Mouse (Mus musculus) kidney, embryonic 14.5 days (tissue): ENCODE results near the gene Shb. TPM values are rescaled to one million over a fixed set of nuclear protein-coding genes. Genes with fewer than 3 reads are reported as not detected.

Experiments
- ATAC-seq: fragments of 200-750 bp; cut with Nextera tagmentation; 2 replicates; pipeline ENCODE4 v1.8.0; 2017; ENCODE audit warnings: moderate number of reproducible peaks, mild to moderate bottlenecking, moderate TSS enrichment, moderate library complexity; ENCODE audit not compliant: low FRiP score, low TSS enrichment
- H3K27ac ChIP-seq: fragments of 300-500 bp; sonication (generic); 2 replicates; pipeline ENCODE4 v1.5.1; 2014; ENCODE audit warnings: low read depth, mild to moderate bottlenecking, low read length, moderate library complexity, mixed read lengths
- H3K27me3 ChIP-seq: fragments of 300-500 bp; sonication (generic); 2 replicates; pipeline ENCODE4 v1.6.1; 2014; ENCODE audit warnings: mild to moderate bottlenecking, low read length; ENCODE audit not compliant: control insufficient read depth, insufficient read depth
- H3K36me3 ChIP-seq: fragments of 300-500 bp; sonication (generic); 2 replicates; pipeline ENCODE4 v1.6.1; 2014; ENCODE audit warnings: low read length, mixed read lengths; ENCODE audit not compliant: control insufficient read depth, insufficient read depth
- H3K4me1 ChIP-seq: fragments of 300-500 bp; sonication (generic); 2 replicates; pipeline ENCODE4 v1.6.1; 2014; ENCODE audit warnings: low read length, mixed read lengths; ENCODE audit not compliant: control insufficient read depth, insufficient read depth
- H3K4me2 ChIP-seq: fragments of 300-500 bp; sonication (generic); replicated peaks from 2 replicates; pipeline ENCODE4 v1.6.1; 2014; ENCODE audit warnings: low read depth, mild to moderate bottlenecking, low read length
- H3K4me3 ChIP-seq: fragments of 300-500 bp; sonication (generic); 2 replicates; pipeline ENCODE4 v1.5.1; 2014; ENCODE audit warnings: mild to moderate bottlenecking, low read length
- H3K9ac ChIP-seq: fragments of 300-500 bp; sonication (generic); 2 replicates; pipeline ENCODE4 v1.6.1; 2014; ENCODE audit warnings: low read depth, mild to moderate bottlenecking, low read length, moderate library complexity
- H3K9me3 ChIP-seq: fragments of 300-500 bp; sonication (generic); 2 replicates; pipeline ENCODE4 v1.6.1; 2016; ENCODE audit warnings: low read length; ENCODE audit not compliant: control insufficient read depth
- WGBS: fragments of 180-500 bp; shearing (Covaris S2); extraction: QIAGEN DNeasy Blood & Tissue Kit; methylation state at CpG from one replicate; pipeline ENCODE4 v1.1.7; 2014; 5-methylcytosine and 5-hydroxymethylcytosine counted together
- polyA plus RNA-seq: library from polyadenylated mRNA; unstranded; fragments of >200 nt; fragmentation: Nextera tagmentation; extraction: Ambion mirVana; gene quantifications from 2 replicates; pipeline ENCODE4 v1.2.1, GENCODE M21; 2014

Gene Shb
- polyA plus RNA-seq, 1 experiment from 2014 or later, result 6.1 TPM

GRCm38 (mm10) chr4:45448481-45448880 lies 83.8 kb downstream of the Shb start:
- H3K9me3 ChIP-seq, result no peaks in the 10 kb centered on the region

GRCm38 (mm10) chr4:45447196-45447595 lies 85.1 kb downstream of the Shb start:
- WGBS, result 84% methylated on average over 5 of the region's 5 CpGs
- no peaks in the 10 kb centered on the region for H3K9me3 ChIP-seq
- no peak for ATAC-seq
- H3K36me3 ChIP-seq, result peaks cover 11% of the 10 kb centered on the region
- H3K27ac ChIP-seq, result no peak overlapping the region
- H3K4me2 ChIP-seq, result no peak overlapping the region
- H3K4me1 ChIP-seq, result peaks cover 18% of the 10 kb centered on the region; the same call in 1 of the 2 replicates
- no peak overlapping the region for H3K4me3 ChIP-seq
- no peak overlapping the region for H3K9ac ChIP-seq
- no peaks in the 10 kb centered on the region for H3K27me3 ChIP-seq

More at GRCm38 (mm10) chr4:45448481-45448880, 83.8 kb downstream of the Shb start:
- H3K27me3 ChIP-seq, result no peaks in the 10 kb centered on the region
- no peak overlapping the region for H3K27ac ChIP-seq
- H3K4me1 ChIP-seq, result peaks cover 27% of the 10 kb centered on the region
- H3K4me3 ChIP-seq, result no peak overlapping the region
- no peak for ATAC-seq
- H3K36me3 ChIP-seq, result peaks cover 11% of the 10 kb centered on the region
- H3K9ac ChIP-seq, result no peak overlapping the region
- WGBS, result 82% methylated on average over 7 of the region's 7 CpGs
- H3K4me2 ChIP-seq, result no peak overlapping the region

GRCm38 (mm10) chr4:45445235-45445634 lies 87.0 kb downstream of the Shb start:
- Histone ChIP-seq H3K36me3 (peaks cover 11% of the 10 kb centered on the region), H3K4me3 (no peak overlapping the region), H3K4me1 (0 out of 2 replicates have a peak, but pooled peaks cover under 1% of the 10 kb centered on the region), H3K9me3 (no peaks in the 10 kb centered on the region), H3K4me2 (no peak overlapping the region), H3K27me3 (no peaks in the 10 kb centered on the region), H3K9ac (no peak overlapping the region), H3K27ac (no peak overlapping the region)
- 62% methylated on average over 3 of the region's 3 CpGs for WGBS
- no peak for ATAC-seq

GRCm38 (mm10) chr4:45444813-45445212 lies 87.5 kb downstream of the Shb start:
- H3K4me1 ChIP-seq, result no peaks in the 10 kb centered on the region
- H3K36me3 ChIP-seq, result peaks cover 11% of the 10 kb centered on the region
- H3K4me2 ChIP-seq, result no peak overlapping the region
- H3K9me3 ChIP-seq, result no peaks in the 10 kb centered on the region
- H3K27me3 ChIP-seq, result no peaks in the 10 kb centered on the region
- H3K9ac ChIP-seq, result no peak overlapping the region
- H3K27ac ChIP-seq, result no peak overlapping the region
- ATAC-seq, result no peak
- 46% methylated on average over 4 of the region's 4 CpGs for WGBS
- no peak overlapping the region for H3K4me3 ChIP-seq

- H3K4me1 ChIP-seq, result 0 out of 2 replicates have a peak, but pooled peaks cover 6% of the 10 kb centered on the region
These were observed 88.6 kb downstream of the Shb start for GRCm38 (mm10) chr4:45443652-45444051.

GRCm38 (mm10) chr4:45442237-45442636 lies 90.0 kb downstream of the Shb start:
- Histone ChIP-seq H3K4me1 (peaks cover 6% of the 10 kb centered on the region), H3K27ac (no peak overlapping the region), H3K27me3 (no peaks in the 10 kb centered on the region), H3K4me2 (no peak overlapping the region), H3K36me3 (peaks cover 11% of the 10 kb centered on the region), H3K4me3 (no peak overlapping the region), H3K9ac (no peak overlapping the region), H3K9me3 (no peaks in the 10 kb centered on the region)
- no peak for ATAC-seq
- 62% methylated on average over 3 of the region's 3 CpGs for WGBS

More at GRCm38 (mm10) chr4:45443652-45444051, 88.6 kb downstream of the Shb start:
- no peak overlapping the region for H3K4me2 ChIP-seq
- no peak for ATAC-seq
- no peak overlapping the region for H3K4me3 ChIP-seq
- 86% methylated on average over 7 of the region's 7 CpGs for WGBS
- no peak overlapping the region for H3K9ac ChIP-seq
- no peak overlapping the region for H3K27ac ChIP-seq
- H3K36me3 ChIP-seq, result peaks cover 11% of the 10 kb centered on the region
- no peaks in the 10 kb centered on the region for H3K27me3 ChIP-seq
- no peaks in the 10 kb centered on the region for H3K9me3 ChIP-seq

GRCm38 (mm10) chr4:45441778-45442177 lies 90.5 kb downstream of the Shb start:
- Histone ChIP-seq H3K36me3 (peaks cover 11% of the 10 kb centered on the region), H3K27me3 (no peaks in the 10 kb centered on the region), H3K4me1 (peaks cover 11% of the 10 kb centered on the region), H3K9me3 (no peaks in the 10 kb centered on the region), H3K4me3 (no peak overlapping the region), H3K27ac (no peak overlapping the region), H3K9ac (no peak overlapping the region), H3K4me2 (no peak overlapping the region)
- no peak for ATAC-seq
- 84% methylated on average over 1 of the region's 1 CpGs for WGBS

- WGBS, result 11% methylated on average over 5 of the region's 5 CpGs
These were observed 93.0 kb downstream of the Shb start for GRCm38 (mm10) chr4:45439281-45439680.

GRCm38 (mm10) chr4:45437010-45437409 lies 95.3 kb downstream of the Shb start:
- Histone ChIP-seq H3K36me3 (no peaks in the 10 kb centered on the region), H3K27ac (no peak overlapping the region), H3K27me3 (no peaks in the 10 kb centered on the region), H3K9ac (no peak overlapping the region; the same call in 1 of the 2 replicates), H3K4me3 (no peak overlapping the region), H3K4me2 (no peak overlapping the region), H3K9me3 (no peaks in the 10 kb centered on the region), H3K4me1 (peaks cover 31% of the 10 kb centered on the region)
- 34% methylated on average over 3 of the region's 3 CpGs for WGBS
- ATAC-seq, result 0 out of 2 replicates have a peak, but pooled peaks have one; percentile 26

More at GRCm38 (mm10) chr4:45439281-45439680, 93.0 kb downstream of the Shb start:
- Histone ChIP-seq H3K36me3 (peaks cover 5% of the 10 kb centered on the region; the same call in 1 of the 2 replicates), H3K4me2 (no peak overlapping the region), H3K9me3 (no peaks in the 10 kb centered on the region), H3K27me3 (no peaks in the 10 kb centered on the region), H3K27ac (no peak overlapping the region), H3K4me3 (no peak overlapping the region), H3K4me1 (peaks cover 31% of the 10 kb centered on the region), H3K9ac (no peak overlapping the region)
- ATAC-seq, result no peak
